Mouse (Mus musculus): ENCODE measurements around the gene Fbxw8. TPM values are rescaled to one million over a fixed set of nuclear protein-coding genes. Genes with fewer than 3 reads are reported as not detected.
A peak's percentile ranks its signal among the peaks of the same experiment; 100 is the strongest.

Fbxw8 gene
- 22.5 and 25.6 TPM in 2 replicates for polyA plus RNA-seq (2015; fragmentation: Nextera tagmentation; extraction: Ambion mirVana)

- Histone ChIP-seq H3K27ac (0 out of 2 replicates have a peak within 1 kb of the TSS, but pooled peaks have one; percentile 62), H3K9me3 (no peaks in the 10 kb centered on the region), H3K27me3 (peaks cover 3% of the 10 kb centered on the region; the same call in 1 of the 2 replicates), H3K4me2 (replicated peaks) (peak within 1 kb of the TSS; percentile 85), H3K9ac (replicated peaks) (peak within 1 kb of the TSS; percentile 90), H3K4me3 (replicated peaks) (peak within 1 kb of the TSS; percentile 79), H3K36me3 (peaks cover 14% of the 10 kb centered on the region), H3K4me1 (replicated peaks) (peaks cover 28% of the 10 kb centered on the region)
- ATAC-seq: peak; percentile 91
- 0% methylated on average over 57 of the region's 67 CpGs for WGBS
Measured at GRCm38 (mm10) chr5:118154839-118155564, at the start of gene Fbxw8. TSS of gene Fbxw8 (minus strand) at chr5:118155464.

- no peaks in the 10 kb centered on the region for H3K9me3 ChIP-seq
- no peak for ATAC-seq
- H3K36me3 ChIP-seq: peaks cover 46% of the 10 kb centered on the region
- no peaks in the 10 kb centered on the region for H3K27me3 ChIP-seq
- H3K4me3 ChIP-seq (replicated peaks): no peak overlapping the region
- no peak overlapping the region for H3K4me2 ChIP-seq (replicated peaks)
- WGBS: 89% methylated on average over 16 of the region's 16 CpGs
- H3K9ac ChIP-seq (replicated peaks): no peak overlapping the region
- H3K4me1 ChIP-seq (replicated peaks): 0 out of 2 replicates have a peak, but pooled peaks cover 3% of the 10 kb centered on the region
- no peak overlapping the region for H3K27ac ChIP-seq
Measured at GRCm38 (mm10) chr5:118204675-118205440, 49.6 kb upstream of the Fbxw8 start.

GRCm38 (mm10) chr5:118199670-118200069 is 44.4 kb upstream of the Fbxw8 start:
- Histone ChIP-seq H3K4me1 (replicated peaks) (no peaks in the 10 kb centered on the region), H3K27me3 (no peaks in the 10 kb centered on the region), H3K4me2 (replicated peaks) (no peak overlapping the region), H3K27ac (no peak overlapping the region), H3K9ac (replicated peaks) (no peak overlapping the region), H3K36me3 (peaks cover 44% of the 10 kb centered on the region), H3K4me3 (replicated peaks) (no peak overlapping the region), H3K9me3 (no peaks in the 10 kb centered on the region)
- 70% methylated on average over 5 of the region's 5 CpGs for WGBS
- ATAC-seq: no peak

- H3K4me1 ChIP-seq (replicated peaks): peaks cover 7% of the 10 kb centered on the region
- H3K4me3 ChIP-seq (replicated peaks): no peak overlapping the region
- ATAC-seq: no peak
- H3K27ac ChIP-seq: no peak overlapping the region
- no peak overlapping the region for H3K9ac ChIP-seq (replicated peaks)
- H3K27me3 ChIP-seq: no peaks in the 10 kb centered on the region
- peaks cover 47% of the 10 kb centered on the region for H3K36me3 ChIP-seq
- WGBS: 77% methylated on average over 13 of the region's 13 CpGs
- H3K9me3 ChIP-seq: no peaks in the 10 kb centered on the region
- no peak overlapping the region for H3K4me2 ChIP-seq (replicated peaks)
Measured at GRCm38 (mm10) chr5:118197421-118197820, 42.2 kb upstream of the Fbxw8 start.

GRCm38 (mm10) chr5:118192221-118192620 is 37.0 kb upstream of the Fbxw8 start:
- Histone ChIP-seq H3K4me1 (replicated peaks) (peaks cover 29% of the 10 kb centered on the region), H3K4me3 (replicated peaks) (no peak overlapping the region), H3K9me3 (no peaks in the 10 kb centered on the region), H3K4me2 (replicated peaks) (0 out of 2 replicates have a peak overlapping the region, but pooled peaks have one; percentile 4), H3K27me3 (peaks cover 7% of the 10 kb centered on the region; the same call in 1 of the 2 replicates), H3K27ac (peak overlapping the region; percentile 63), H3K36me3 (peaks cover 13% of the 10 kb centered on the region; the same call in 1 of the 2 replicates), H3K9ac (replicated peaks) (no peak overlapping the region)
- 9% methylated on average over 17 of the region's 18 CpGs for WGBS
- no peak for ATAC-seq

GRCm38 (mm10) chr5:118190491-118190890 is 35.2 kb upstream of the Fbxw8 start:
- Histone ChIP-seq H3K9ac (replicated peaks) (no peak overlapping the region), H3K36me3 (0 out of 2 replicates have a peak, but pooled peaks cover 12% of the 10 kb centered on the region), H3K4me1 (replicated peaks) (peaks cover 39% of the 10 kb centered on the region), H3K27me3 (peaks cover 7% of the 10 kb centered on the region; the same call in 1 of the 2 replicates), H3K9me3 (no peaks in the 10 kb centered on the region), H3K4me3 (replicated peaks) (no peak overlapping the region), H3K4me2 (replicated peaks) (no peak overlapping the region), H3K27ac (no peak overlapping the region)
- ATAC-seq: no peak
- WGBS: 84% methylated on average over 9 of the region's 9 CpGs

GRCm38 (mm10) chr5:118188356-118188755 is 33.1 kb upstream of the Fbxw8 start:
- Histone ChIP-seq H3K4me2 (replicated peaks) (no peak overlapping the region), H3K36me3 (0 out of 2 replicates have a peak, but pooled peaks cover 5% of the 10 kb centered on the region), H3K9ac (replicated peaks) (no peak overlapping the region), H3K27ac (no peak overlapping the region), H3K4me3 (replicated peaks) (no peak overlapping the region), H3K9me3 (no peaks in the 10 kb centered on the region), H3K27me3 (peaks cover 7% of the 10 kb centered on the region; the same call in 1 of the 2 replicates), H3K4me1 (replicated peaks) (peaks cover 41% of the 10 kb centered on the region)
- WGBS: 65% methylated on average over 6 of the region's 6 CpGs
- ATAC-seq: no peak

- Histone ChIP-seq H3K36me3 (no peaks in the 10 kb centered on the region), H3K9ac (replicated peaks) (no peak overlapping the region), H3K9me3 (no peaks in the 10 kb centered on the region), H3K4me2 (replicated peaks) (no peak overlapping the region), H3K27ac (0 out of 2 replicates have a peak overlapping the region, but pooled peaks have one; percentile 30), H3K27me3 (peaks cover 7% of the 10 kb centered on the region; the same call in 1 of the 2 replicates), H3K4me3 (replicated peaks) (no peak overlapping the region), H3K4me1 (replicated peaks) (peaks cover 31% of the 10 kb centered on the region)
- peak; percentile 57 for ATAC-seq
- WGBS: 53% methylated on average over 9 of the region's 9 CpGs
Measured at GRCm38 (mm10) chr5:118186903-118187633, 31.8 kb upstream of the Fbxw8 start.

- Histone ChIP-seq H3K9me3 (peaks cover 5% of the 10 kb centered on the region; the same call in 1 of the 2 replicates), H3K27ac (no peak overlapping the region), H3K4me1 (replicated peaks) (peaks cover 10% of the 10 kb centered on the region), H3K4me2 (replicated peaks) (no peak overlapping the region), H3K27me3 (peaks cover 51% of the 10 kb centered on the region), H3K4me3 (replicated peaks) (no peak overlapping the region), H3K9ac (replicated peaks) (no peak overlapping the region), H3K36me3 (no peaks in the 10 kb centered on the region)
- ATAC-seq: no peak
- WGBS: 69% methylated on average over 7 of the region's 7 CpGs
Measured at GRCm38 (mm10) chr5:118177640-118178039, 22.4 kb upstream of the Fbxw8 start.

- H3K4me3 ChIP-seq (replicated peaks): no peak overlapping the region; the same call in 1 of the 2 replicates
- peaks cover 29% of the 10 kb centered on the region for H3K4me1 ChIP-seq (replicated peaks)
- no peak overlapping the region for H3K9ac ChIP-seq (replicated peaks)
- no peak for ATAC-seq
- peaks cover 5% of the 10 kb centered on the region; the same call in 1 of the 2 replicates for H3K9me3 ChIP-seq
- H3K36me3 ChIP-seq: no peaks in the 10 kb centered on the region
- H3K27ac ChIP-seq: no peak overlapping the region
- H3K27me3 ChIP-seq: peaks cover 75% of the 10 kb centered on the region
- 30% methylated on average over 2 of the region's 2 CpGs for WGBS
- peak overlapping the region; percentile 57 for H3K4me2 ChIP-seq (replicated peaks)
Measured at GRCm38 (mm10) chr5:118175137-118175536, 19.9 kb upstream of the Fbxw8 start.

GRCm38 (mm10) chr5:118174310-118175009 is 19.2 kb upstream of the Fbxw8 start:
- Histone ChIP-seq H3K36me3 (no peaks in the 10 kb centered on the region), H3K27ac (no peak overlapping the region), H3K4me3 (replicated peaks) (peak overlapping the region; percentile 33), H3K9me3 (peaks cover 5% of the 10 kb centered on the region; the same call in 1 of the 2 replicates), H3K4me1 (replicated peaks) (peaks cover 32% of the 10 kb centered on the region), H3K4me2 (replicated peaks) (peak overlapping the region; percentile 57), H3K27me3 (peaks cover 77% of the 10 kb centered on the region), H3K9ac (replicated peaks) (peak overlapping the region; percentile 44; the same call in 1 of the 2 replicates)
- ATAC-seq: no peak
- 1% methylated on average over 21 of the region's 22 CpGs for WGBS
